ENCODE assay signal across 25 mouse cellular contexts in genomic region chr6:122299621-122300133, GRCm38 (mm10). TPM values are rescaled to one million over a fixed set of nuclear protein-coding genes. Genes with fewer than 3 reads are reported as not detected.
DNase-seq lines count a peak whose midpoint lies in the region; ATAC-seq and TF ChIP-seq lines count a peak whose summit lies in the region.
"Had no signal": no experiment of that assay in that cellular context is flagged by ENCODE, and none has a peak within 500 bp of the region (broad histone marks: within the 10 kb centered on the region; RNA-seq: fewer than 3 reads in every experiment).

No protein-coding gene starts in this region.

- DNase-seq in 416B (ENCODE audit: low read depth) (peak; percentile 36), ES-CJ7 (ENCODE audit: low read depth, low spot score) (peak; percentile 58), adipocyte (ENCODE audit: low spot score) (peak; percentile 62)
- no peak for DNase-seq in ovary, adult 18-20 months (ENCODE audit: low spot score)
- no peak for DNase-seq in layer of hippocampus, adult 2 months (ENCODE audit: low spot score in 2 of 2)
- DNase-seq in liver, embryonic 11.5 days (ENCODE audit: low spot score) = no peak
- DNase-seq: adrenal gland, postnatal 10 days; B cell, adult 2 months; cerebellum, adult 11 months; cerebellum, adult 8-10 months; cerebellum, postnatal 25 days; gastrocnemius, postnatal 10 days had no signal

- H3K9me3 ChIP-seq in liver, embryonic 11.5 days (ENCODE audit: control insufficient read depth, low read length) = no peaks in the 10 kb centered on the region
- H3K9me3 ChIP-seq: embryonic facial prominence, embryonic 13.5 days; forebrain, embryonic 12.5 days; heart, embryonic 13.5 days; hindbrain, embryonic 15.5 days had no signal

- H3K4me1 ChIP-seq in liver, embryonic 11.5 days (replicated peaks; ENCODE audit: control insufficient read depth, insufficient read depth, low read length) = peaks cover 7% of the 10 kb centered on the region; the same call in 1 of the 2 replicates

- no peak for TF ChIP-seq CTCF in layer of hippocampus, adult 2 months (conservative IDR thresholded peaks at IDR 0.05)

- H3K27ac ChIP-seq in layer of hippocampus, adult 2 months = no peak overlapping the region
- H3K27ac ChIP-seq in liver, embryonic 11.5 days (ENCODE audit: low read depth, low read length) = no peak overlapping the region
- H3K27ac ChIP-seq: embryonic facial prominence, embryonic 13.5 days; forebrain, embryonic 12.5 days; heart, embryonic 13.5 days; hindbrain, embryonic 15.5 days had no signal

- no peak overlapping the region for H3K4me3 ChIP-seq in layer of hippocampus, adult 2 months
- no peak overlapping the region for H3K4me3 ChIP-seq in liver, embryonic 11.5 days (ENCODE audit: low read depth, low read length)
- H3K4me3 ChIP-seq: embryonic facial prominence, embryonic 13.5 days; forebrain, embryonic 12.5 days; heart, embryonic 13.5 days; hindbrain, embryonic 15.5 days had no signal

- H3K4me2 ChIP-seq in liver, embryonic 11.5 days = no peak overlapping the region
- H3K4me2 ChIP-seq: embryonic facial prominence, embryonic 13.5 days; forebrain, embryonic 12.5 days; heart, embryonic 13.5 days; hindbrain, embryonic 15.5 days had no signal

- H3K27me3 ChIP-seq in liver, embryonic 11.5 days (replicated peaks; ENCODE audit: control insufficient read depth, insufficient read depth, low read length) = no peaks in the 10 kb centered on the region
- H3K27me3 ChIP-seq: embryonic facial prominence, embryonic 13.5 days; forebrain, embryonic 12.5 days; hindbrain, embryonic 15.5 days had no signal

- no peaks in the 10 kb centered on the region for H3K36me3 ChIP-seq in liver, embryonic 11.5 days (ENCODE audit: control insufficient read depth, insufficient read depth, low read length)
- H3K36me3 ChIP-seq: embryonic facial prominence, embryonic 13.5 days; forebrain, embryonic 12.5 days; heart, embryonic 13.5 days; hindbrain, embryonic 15.5 days had no signal

- 21% methylated on average over 3 of the region's 3 CpGs for WGBS in liver, embryonic 11.5 days

- peak; percentile 10 for ATAC-seq in megakaryocyte progenitor cell, adult 5-6 weeks (replicated peaks; ENCODE audit: poor library complexity)
- ATAC-seq in liver, embryonic 11.5 days (replicated peaks; ENCODE audit: low FRiP score) = no peak
- ATAC-seq: CD4-positive, CD25-positive, alpha-beta regulatory T cell, adult 4 months; forebrain, embryonic 16.5 days; inflammation-experienced regulatory T-cells, adult 6 months; intestine, postnatal 0 days had no signal

- H3K9ac ChIP-seq in liver, embryonic 11.5 days (ENCODE audit: low read depth, low read length) = no peak overlapping the region
- H3K9ac ChIP-seq: embryonic facial prominence, embryonic 13.5 days; forebrain, embryonic 12.5 days; heart, embryonic 13.5 days; hindbrain, embryonic 15.5 days had no signal

RNA-seq across cellular contexts. Expression of gene M6pr, which starts 8.8 kb away (rescaled TPM):
- 195 and 214 TPM in 2 replicates for total RNA-seq in megakaryocyte progenitor cell, adult 5-6 weeks (2015)
- 441 and 452 TPM in 2 replicates for total RNA-seq in megakaryocyte progenitor cell, adult 5-6 weeks (2017)
- total RNA-seq in layer of hippocampus, adult 2 months (2021) = 10 to 100 TPM; 75.9 to 78.9 TPM
- 154 and 168 TPM in 2 replicates for polyA plus RNA-seq in liver, embryonic 11.5 days (2014; fragmentation: Nextera tagmentation; extraction: Ambion mirVana)

RNA-seq across cellular contexts. Expression of gene Klrg1, which starts 17.0 kb away (rescaled TPM):
- 0.12 TPM in 1 of 2 replicates, not detected in the other for total RNA-seq in megakaryocyte progenitor cell, adult 5-6 weeks (2015)
- not detected in 2 replicates for total RNA-seq in megakaryocyte progenitor cell, adult 5-6 weeks (2017)
- total RNA-seq in layer of hippocampus, adult 2 months (2021) = under 1 TPM; 0.33 to 0.91 TPM
- polyA plus RNA-seq in liver, embryonic 11.5 days (2014; fragmentation: Nextera tagmentation; extraction: Ambion mirVana) = not detected in 2 replicates
- total RNA-seq: adrenal gland, postnatal 4 days; gastrocnemius, postnatal 10 days; gastrocnemius, postnatal 4 days; heart, adult 8-10 months; heart, postnatal 25 days had no signal
- polyA plus RNA-seq: embryonic facial prominence, embryonic 13.5 days; heart, embryonic 13.5 days had no signal

RNA-seq across cellular contexts. Expression of gene Phc1, which starts 40.7 kb away (rescaled TPM):
- total RNA-seq in megakaryocyte progenitor cell, adult 5-6 weeks (2015) = 7.6 and 9.4 TPM in 2 replicates
- total RNA-seq in megakaryocyte progenitor cell, adult 5-6 weeks (2017) = 4.1 and 9.6 TPM in 2 replicates
- total RNA-seq in layer of hippocampus, adult 2 months (2021) = 10 to 100 TPM; 63.7 to 71.1 TPM
- polyA plus RNA-seq in liver, embryonic 11.5 days (2014; fragmentation: Nextera tagmentation; extraction: Ambion mirVana) = 12.4 and 14.7 TPM in 2 replicates

Comparison
In these comparisons a context has a peak if more than half of its experiments do, and no peak if none do; other contexts are left out.
1. DNase-seq: peak in 416B (single experiment), ES-CJ7 (single experiment) and adipocyte (single experiment); none in ovary, adult 18-20 months (single experiment), layer of hippocampus, adult 2 months (0 of 2) and liver, embryonic 11.5 days (single experiment).
2. RNA of gene Phc1, which starts 40.7 kb away (total RNA-seq): 63.7 to 71.1 TPM in layer of hippocampus, adult 2 months; 4.1 to 9.6 TPM in megakaryocyte progenitor cell, adult 5-6 weeks; every median in the first group is over 4 times any median in the second.